In genomic region chr14:106075181-106076064, GRCm38 (mm10) we compare ENCODE assay signal across 10 mouse cellular contexts. TPM values are rescaled to one million over a fixed set of nuclear protein-coding genes. Genes with fewer than 3 reads are reported as not detected.
DNase-seq lines count a peak whose midpoint lies in the region; ATAC-seq and TF ChIP-seq lines count a peak whose summit lies in the region.
"Had no signal": no experiment of that assay in that cellular context is flagged by ENCODE, and none has a peak within 500 bp of the region (broad histone marks: within the 10 kb centered on the region; RNA-seq: fewer than 3 reads in every experiment).

No protein-coding gene starts in this region.

- peak overlapping the region; percentile 47; the same call in 1 of the 2 replicates for H3K27ac ChIP-seq in intestine, embryonic 14.5 days (ENCODE audit: low read depth)
- no peak overlapping the region for H3K27ac ChIP-seq in intestine, postnatal 0 days (ENCODE audit: low read depth, low read length)

- 0 out of 2 replicates have a peak, but pooled peaks cover 4% of the 10 kb centered on the region for H3K4me1 ChIP-seq in intestine, embryonic 14.5 days (replicated peaks; ENCODE audit: control insufficient read depth, insufficient read depth, low read length)
- H3K4me1 ChIP-seq in intestine, postnatal 0 days (replicated peaks; ENCODE audit: control insufficient read depth, insufficient read depth, low read length): no peaks in the 10 kb centered on the region

- H3K9me3 ChIP-seq in intestine, embryonic 14.5 days (ENCODE audit: control insufficient read depth, low read length): no peaks in the 10 kb centered on the region
- H3K9me3 ChIP-seq in intestine, postnatal 0 days (ENCODE audit: control insufficient read depth): no peaks in the 10 kb centered on the region

- 45% methylated on average over 3 of the region's 3 CpGs for WGBS in intestine, embryonic 14.5 days
- 60% methylated on average over 3 of the region's 3 CpGs for WGBS in intestine, postnatal 0 days

- TF ChIP-seq CTCF in intestine, postnatal 0 days (IDR thresholded peaks at IDR 0.05; ENCODE audit: low read depth): no peak
- TF ChIP-seq CTCF in brain, embryonic 14.5 days (IDR thresholded peaks at IDR 0.05; ENCODE audit: borderline replicate concordance, extremely low read depth, insufficient read depth, insufficient read length): no peak

- no peaks in the 10 kb centered on the region for H3K36me3 ChIP-seq in intestine, embryonic 14.5 days (ENCODE audit: control insufficient read depth, insufficient read depth, low read length)
- H3K36me3 ChIP-seq in intestine, postnatal 0 days (ENCODE audit: control insufficient read depth, insufficient read depth): no peaks in the 10 kb centered on the region

- intact Hi-C loops in gastrocnemius, postnatal 14 days (cut with DNase I; ENCODE audit: low total_unique reads): no loop called here

- no peak for TF ChIP-seq POLR2A in brain, embryonic 14.5 days (IDR thresholded peaks at IDR 0.05; ENCODE audit: borderline replicate concordance, extremely low read depth, insufficient read depth, insufficient read length, poor library complexity, severe bottlenecking)

- no peak overlapping the region for H3K9ac ChIP-seq in intestine, embryonic 14.5 days (ENCODE audit: low read length)
- H3K9ac ChIP-seq in intestine, postnatal 0 days (ENCODE audit: low read depth, low read length): no peak overlapping the region

- no peak for DNase-seq in intestine, embryonic 14.5 days (ENCODE audit: low spot score)
- peak; percentile 62 for DNase-seq in brain, embryonic 14.5 days (ENCODE audit: low read depth)
- peak; percentile 69 for DNase-seq in gastrocnemius, postnatal 14 days
- DNase-seq in kidney, postnatal 36 days: peak; percentile 4
- no peak for DNase-seq in layer of hippocampus, adult 9-11 months
- DNase-seq in adrenal gland, adult 8-10 months: no peak
- DNase-seq in liver: no peak
- DNase-seq: cerebellum, postnatal 36 days had no signal

- no peak for ATAC-seq in intestine, embryonic 14.5 days (replicated peaks; ENCODE audit: low FRiP score, low TSS enrichment, low read depth)
- ATAC-seq in intestine, postnatal 0 days: no peak

- no peaks in the 10 kb centered on the region for H3K27me3 ChIP-seq in intestine, embryonic 14.5 days (replicated peaks; ENCODE audit: control insufficient read depth, insufficient read depth, low read length)
- H3K27me3 ChIP-seq in intestine, postnatal 0 days (replicated peaks; ENCODE audit: control insufficient read depth, insufficient read depth, low read length): no peaks in the 10 kb centered on the region

- H3K4me3 ChIP-seq in intestine, embryonic 14.5 days (ENCODE audit: low read depth, low read length): no peak overlapping the region
- H3K4me3 ChIP-seq in intestine, postnatal 0 days (ENCODE audit: low read depth, low read length): no peak overlapping the region

- no peak overlapping the region for H3K4me2 ChIP-seq in intestine, embryonic 14.5 days (ENCODE audit: low read length)
- H3K4me2 ChIP-seq in intestine, postnatal 0 days (replicated peaks; ENCODE audit: low read depth): no peak overlapping the region

RNA-seq across cellular contexts. Expression of gene Trim52, which starts 30.6 kb away (rescaled TPM):
- not detected in 2 replicates for polyA plus RNA-seq in intestine, embryonic 14.5 days (2014; fragmentation: Nextera tagmentation; extraction: Ambion mirVana)
- not detected in 2 replicates for polyA plus RNA-seq in intestine, postnatal 0 days (2015; fragmentation: Nextera tagmentation; extraction: Ambion mirVana)
- not detected in 2 replicates for polyA plus RNA-seq in brain, embryonic 14.5 days (2012; rRNA removed)
- not detected for total RNA-seq in gastrocnemius, postnatal 14 days (2021)
- total RNA-seq in adrenal gland, adult 8-10 months (2022): not detected
- polyA plus RNA-seq: large intestine, adult 2 months had no signal

Comparison
In these comparisons a context has a peak if more than half of its experiments do, and no peak if none do; other contexts are left out.
1. DNase-seq: peak in brain, embryonic 14.5 days (single experiment), gastrocnemius, postnatal 14 days (single experiment) and kidney, postnatal 36 days (2 of 2); none in intestine, embryonic 14.5 days (single experiment), layer of hippocampus, adult 9-11 months (single experiment), adrenal gland, adult 8-10 months (single experiment) and liver (single experiment).